Mouse (Mus musculus) midbrain, embryonic 16.5 days (tissue): Measurements from ENCODE around the gene Elavl3. TPM values are rescaled to one million over a fixed set of nuclear protein-coding genes. Genes with fewer than 3 reads are reported as not detected.

Experiments
- polyA plus RNA-seq: library from polyadenylated mRNA; unstranded; fragments of >200 nt; fragmentation: Nextera tagmentation; extraction: Ambion mirVana; gene quantifications from 2 replicates; pipeline ENCODE4 v1.2.1, GENCODE M21; 2015

Gene Elavl3
- polyA plus RNA-seq, 1 experiment from 2014 or later: 91.6 TPM

Other genes with a start within 250 kb of the Elavl3 start
- 0.87 TPM in 1 of 2 replicates, not detected in the other for gene Angptl8, start 216.5 kb downstream of the Elavl3 start, polyA plus RNA-seq
- gene Dock6, start 199.4 kb downstream of the Elavl3 start, polyA plus RNA-seq: 12.9 and 13.4 TPM in 2 replicates
- 16.1 and 19.9 TPM in 2 replicates for gene Rab3d, start 133.8 kb downstream of the Elavl3 start, polyA plus RNA-seq
- 11.6 and 12.7 TPM in 2 replicates for gene Ccdc159, start 124.6 kb downstream of the Elavl3 start, polyA plus RNA-seq
- 45.5 and 47.2 TPM in 2 replicates for gene Tmem205, start 124.5 kb downstream of the Elavl3 start, polyA plus RNA-seq
- 112 and 115 TPM in 2 replicates for gene Plppr2, start 115.0 kb downstream of the Elavl3 start, polyA plus RNA-seq
- 9.5 and 10.5 TPM in 2 replicates for gene Swsap1, start 96.3 kb downstream of the Elavl3 start, polyA plus RNA-seq
- 1.2 and 1.4 TPM in 2 replicates for gene Epor, start 88.5 kb downstream of the Elavl3 start, polyA plus RNA-seq
- 0.88 and 1.5 TPM in 2 replicates for gene Rgl3, start 62.6 kb downstream of the Elavl3 start, polyA plus RNA-seq
- 5.6 and 6.2 TPM in 2 replicates for gene Ccdc151, start 49.4 kb downstream of the Elavl3 start, polyA plus RNA-seq
- 83.0 and 90.3 TPM in 2 replicates for gene Prkcsh, start 49.2 kb downstream of the Elavl3 start, polyA plus RNA-seq
- gene Gm49318, start 19.2 kb upstream of the Elavl3 start, polyA plus RNA-seq: not detected in 2 replicates
- 18.1 and 18.8 TPM in 2 replicates for gene Zfp653, start 19.4 kb upstream of the Elavl3 start, polyA plus RNA-seq
- gene Ecsit, start 33.4 kb upstream of the Elavl3 start, polyA plus RNA-seq: 54.8 and 57.4 TPM in 2 replicates
- gene Cnn1, start 47.2 kb upstream of the Elavl3 start, polyA plus RNA-seq: 0.67 and 0.88 TPM in 2 replicates
- gene Elof1, start 65.1 kb upstream of the Elavl3 start, polyA plus RNA-seq: 170 and 188 TPM in 2 replicates
- gene Acp5, start 83.7 kb upstream of the Elavl3 start, polyA plus RNA-seq: 0.35 and 4.1 TPM in 2 replicates
- gene Pigyl, start 104.8 kb upstream of the Elavl3 start, polyA plus RNA-seq: 86.8 and 96.6 TPM in 2 replicates
- 0.72 and 0.85 TPM in 2 replicates for gene Zfp872, start 136.1 kb upstream of the Elavl3 start, polyA plus RNA-seq
- gene Zfp809, start 173.7 kb upstream of the Elavl3 start, polyA plus RNA-seq: 8.7 and 11.4 TPM in 2 replicates
- 11.9 and 12.0 TPM in 2 replicates for gene Zfp599, start 207.9 kb upstream of the Elavl3 start, polyA plus RNA-seq